Mouse (Mus musculus) testis, adult 2 months (tissue): ENCODE data around the gene Npas4.

Experiments
- CTCF ChIP-seq: fragments of 200-500 bp; IDR thresholded peaks from 2 replicates; pipeline ENCODE4 v1.5.1; 2012; ENCODE audit warnings: low read depth, mild to moderate bottlenecking, inconsistent platforms, low read length, moderate library complexity; ENCODE audit not compliant: control insufficient read depth, insufficient read depth, insufficient replicate concordance
- POLR2A ChIP-seq: fragments of 200-500 bp; IDR thresholded peaks from 2 replicates; pipeline ENCODE4 v1.6.1; 2012; ENCODE audit warnings: low read depth, mild to moderate bottlenecking, inconsistent platforms, low read length, moderate library complexity; ENCODE audit not compliant: control insufficient read depth

DNA sequence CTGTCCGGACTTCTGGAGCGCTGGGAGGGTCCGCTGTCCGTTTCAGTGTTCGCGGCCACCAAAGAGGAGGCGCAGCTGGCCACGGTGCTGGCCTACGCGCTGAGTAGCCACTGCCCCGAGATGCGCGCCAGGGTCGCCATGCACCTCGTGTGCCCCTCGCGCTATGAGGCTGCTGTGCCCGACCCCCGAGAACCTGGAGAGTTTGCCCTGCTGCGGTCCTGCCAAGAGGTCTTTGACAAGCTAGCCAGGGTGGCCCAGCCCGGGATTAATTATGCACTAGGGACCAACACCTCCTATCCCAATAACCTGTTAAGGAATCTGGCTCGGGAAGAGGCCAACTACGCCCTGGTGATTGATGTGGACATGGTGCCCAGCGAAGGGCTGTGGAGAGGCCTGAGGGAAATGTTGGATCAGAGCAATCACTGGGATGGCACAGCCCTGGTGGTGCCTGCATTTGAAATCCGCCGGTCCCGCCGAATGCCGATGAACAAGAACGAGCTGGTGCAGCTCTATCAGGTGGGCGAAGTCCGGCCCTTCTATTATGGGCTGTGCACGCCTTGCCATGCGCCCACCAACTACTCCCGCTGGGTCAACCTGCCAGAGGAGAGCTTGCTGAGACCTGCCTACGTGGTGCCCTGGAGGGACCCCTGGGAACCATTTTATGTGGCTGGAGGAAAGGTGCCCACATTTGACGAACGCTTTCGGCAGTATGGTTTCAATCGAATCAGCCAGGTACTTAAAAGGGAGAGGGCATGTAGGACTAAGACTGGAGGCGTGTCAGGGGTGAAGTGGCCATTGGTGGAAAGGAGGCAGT lies 49.4 kb upstream of the Npas4 start:
- TF ChIP-seq CTCF = no peak
- TF ChIP-seq POLR2A = no peak
